Mouse (Mus musculus): Measurements from ENCODE around the gene Rbm17. TPM values are rescaled to one million over a fixed set of nuclear protein-coding genes. Genes with fewer than 3 reads are reported as not detected.

Rbm17 gene
- polyA plus RNA-seq, 1 experiment from 2014 or later = 220 TPM

- ATAC-seq (replicated peaks; ENCODE audit: insufficient number of reproducible peaks, low FRiP score, low TSS enrichment, low read depth) (no peak), DNase-seq (ENCODE audit: low spot score) (no peak)
- Histone ChIP-seq H3K4me1 (ENCODE audit: control insufficient read depth, insufficient read depth, low read length) (no peaks in the 10 kb centered on the region), H3K9me3 (replicated peaks; ENCODE audit: control insufficient read depth, low read length) (no peaks in the 10 kb centered on the region), H3K27me3 (ENCODE audit: control insufficient read depth, insufficient read depth, low read length) (no peaks in the 10 kb centered on the region), H3K4me3 (ENCODE audit: low read depth, low read length) (no peak overlapping the region), H3K4me2 (ENCODE audit: low read depth, low read length) (no peak overlapping the region), H3K36me3 (replicated peaks; ENCODE audit: control insufficient read depth, insufficient read depth, low read depth, low read length) (no peaks in the 10 kb centered on the region), H3K9ac (replicated peaks; ENCODE audit: low read length) (no peak overlapping the region), H3K27ac (replicated peaks; ENCODE audit: low read depth, low read length) (no peak overlapping the region)
- WGBS = 85% methylated on average over 7 of the region's 7 CpGs
These were observed 37.7 kb downstream of the Rbm17 start for GRCm38 (mm10) chr2:11566241-11566640.

DNA sequence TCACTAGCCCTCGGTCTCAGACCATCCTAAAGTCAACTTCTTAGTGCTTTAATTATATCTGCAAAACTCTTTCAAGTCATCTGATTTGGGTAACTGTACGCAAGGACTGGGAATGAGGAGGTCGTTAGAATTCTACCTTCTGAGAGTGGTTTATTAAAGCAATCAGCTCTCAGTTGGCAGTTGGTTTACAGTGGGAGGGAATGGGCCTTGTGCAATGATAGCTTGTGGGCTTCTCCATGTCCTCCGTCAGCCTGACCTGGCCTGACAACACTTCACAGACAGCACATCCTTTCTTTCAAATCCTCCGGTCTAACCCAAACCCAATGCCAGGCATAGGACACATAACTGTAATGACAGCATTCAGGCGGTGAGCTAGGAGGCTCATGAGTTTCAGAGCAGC lies 39.2 kb downstream of the Rbm17 start:
- 84% methylated on average over 6 of the region's 6 CpGs for WGBS
- H3K9ac ChIP-seq (replicated peaks; ENCODE audit: low read length) = no peak overlapping the region
- H3K4me3 ChIP-seq (ENCODE audit: low read depth, low read length) = no peak overlapping the region
- no peak overlapping the region for H3K27ac ChIP-seq (replicated peaks; ENCODE audit: low read depth, low read length)
- H3K4me1 ChIP-seq (ENCODE audit: control insufficient read depth, insufficient read depth, low read length) = no peaks in the 10 kb centered on the region
- no peak overlapping the region for H3K4me2 ChIP-seq (ENCODE audit: low read depth, low read length)
- DNase-seq (ENCODE audit: low spot score) (no peak), ATAC-seq (replicated peaks; ENCODE audit: insufficient number of reproducible peaks, low FRiP score, low TSS enrichment, low read depth) (no peak)
- no peaks in the 10 kb centered on the region for H3K27me3 ChIP-seq (ENCODE audit: control insufficient read depth, insufficient read depth, low read length)
- H3K9me3 ChIP-seq (replicated peaks; ENCODE audit: control insufficient read depth, low read length) = no peaks in the 10 kb centered on the region
- H3K36me3 ChIP-seq (replicated peaks; ENCODE audit: control insufficient read depth, insufficient read depth, low read depth, low read length) = no peaks in the 10 kb centered on the region

DNA sequence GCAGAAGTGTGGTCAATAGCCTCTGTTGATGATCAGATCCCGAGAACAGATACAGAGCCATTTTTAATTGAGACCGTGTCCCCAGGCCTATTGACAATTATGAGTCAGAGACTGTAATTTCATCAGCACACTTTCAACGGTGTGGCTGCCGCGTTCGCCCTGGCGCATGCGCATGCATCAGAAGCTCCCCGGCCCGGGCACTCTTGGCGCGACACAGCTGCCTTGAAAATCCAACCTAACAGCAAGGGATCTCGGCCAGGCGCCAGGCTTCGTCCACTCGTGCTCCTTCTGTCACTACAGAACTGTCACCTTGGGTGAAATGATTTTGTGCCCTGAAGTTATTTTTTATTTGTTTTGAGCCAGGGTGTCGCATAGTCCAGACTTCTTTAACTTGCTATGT lies 40.7 kb downstream of the Rbm17 start:
- Histone ChIP-seq H3K27ac (replicated peaks; ENCODE audit: low read depth, low read length) (no peak overlapping the region), H3K27me3 (ENCODE audit: control insufficient read depth, insufficient read depth, low read length) (no peaks in the 10 kb centered on the region), H3K4me1 (ENCODE audit: control insufficient read depth, insufficient read depth, low read length) (no peaks in the 10 kb centered on the region), H3K4me2 (ENCODE audit: low read depth, low read length) (no peak overlapping the region), H3K9me3 (replicated peaks; ENCODE audit: control insufficient read depth, low read length) (no peaks in the 10 kb centered on the region), H3K9ac (replicated peaks; ENCODE audit: low read length) (no peak overlapping the region), H3K36me3 (replicated peaks; ENCODE audit: control insufficient read depth, insufficient read depth, low read depth, low read length) (no peaks in the 10 kb centered on the region), H3K4me3 (ENCODE audit: low read depth, low read length) (no peak overlapping the region)
- DNase-seq (ENCODE audit: low spot score) = no peak
- no peak for ATAC-seq (replicated peaks; ENCODE audit: insufficient number of reproducible peaks, low FRiP score, low TSS enrichment, low read depth)
- WGBS = 95% methylated on average over 17 of the region's 17 CpGs

- DNase-seq (ENCODE audit: low spot score) (no peak), ATAC-seq (replicated peaks; ENCODE audit: insufficient number of reproducible peaks, low FRiP score, low TSS enrichment, low read depth) (no peak)
- 87% methylated on average over 7 of the region's 7 CpGs for WGBS
- Histone ChIP-seq H3K36me3 (replicated peaks; ENCODE audit: control insufficient read depth, insufficient read depth, low read depth, low read length) (no peaks in the 10 kb centered on the region), H3K27ac (replicated peaks; ENCODE audit: low read depth, low read length) (no peak overlapping the region), H3K9ac (replicated peaks; ENCODE audit: low read length) (no peak overlapping the region), H3K4me3 (ENCODE audit: low read depth, low read length) (no peak overlapping the region), H3K27me3 (ENCODE audit: control insufficient read depth, insufficient read depth, low read length) (peaks cover 5% of the 10 kb centered on the region), H3K4me2 (ENCODE audit: low read depth, low read length) (no peak overlapping the region), H3K9me3 (replicated peaks; ENCODE audit: control insufficient read depth, low read length) (no peaks in the 10 kb centered on the region), H3K4me1 (ENCODE audit: control insufficient read depth, insufficient read depth, low read length) (no peaks in the 10 kb centered on the region)
These were observed 45.3 kb downstream of the Rbm17 start for GRCm38 (mm10) chr2:11558654-11559053.

DNA sequence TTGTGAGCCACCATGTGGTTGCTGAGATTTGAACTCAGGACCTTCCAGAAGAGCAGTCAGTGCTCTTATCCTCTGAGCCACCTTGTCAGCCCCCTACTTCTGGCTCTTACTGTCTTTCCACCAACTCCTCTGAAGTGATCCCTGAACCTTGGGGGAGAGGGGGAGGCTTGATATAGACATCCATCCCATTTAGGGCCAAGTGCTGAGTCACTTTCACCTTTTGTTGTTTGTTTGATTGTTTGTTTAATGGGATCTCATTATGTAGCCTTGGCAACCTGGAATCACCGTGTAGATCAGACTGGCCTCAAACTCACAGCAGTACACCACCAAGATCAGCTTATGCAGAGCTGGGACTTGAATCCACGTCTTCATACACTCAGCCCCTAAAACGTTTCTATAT lies 46.7 kb downstream of the Rbm17 start:
- H3K4me2 ChIP-seq (ENCODE audit: low read depth, low read length) = no peak overlapping the region
- H3K9me3 ChIP-seq (replicated peaks; ENCODE audit: control insufficient read depth, low read length) = no peaks in the 10 kb centered on the region
- no peak overlapping the region for H3K9ac ChIP-seq (replicated peaks; ENCODE audit: low read length)
- H3K4me1 ChIP-seq (ENCODE audit: control insufficient read depth, insufficient read depth, low read length) = no peaks in the 10 kb centered on the region
- H3K27me3 ChIP-seq (ENCODE audit: control insufficient read depth, insufficient read depth, low read length) = peaks cover 17% of the 10 kb centered on the region
- ATAC-seq (replicated peaks; ENCODE audit: insufficient number of reproducible peaks, low FRiP score, low TSS enrichment, low read depth) = no peak
- no peak overlapping the region for H3K4me3 ChIP-seq (ENCODE audit: low read depth, low read length)
- no peak overlapping the region for H3K27ac ChIP-seq (replicated peaks; ENCODE audit: low read depth, low read length)
- no peak for DNase-seq (ENCODE audit: low spot score)
- no peaks in the 10 kb centered on the region for H3K36me3 ChIP-seq (replicated peaks; ENCODE audit: control insufficient read depth, insufficient read depth, low read depth, low read length)
- 73% methylated on average over 3 of the region's 3 CpGs for WGBS

DNA sequence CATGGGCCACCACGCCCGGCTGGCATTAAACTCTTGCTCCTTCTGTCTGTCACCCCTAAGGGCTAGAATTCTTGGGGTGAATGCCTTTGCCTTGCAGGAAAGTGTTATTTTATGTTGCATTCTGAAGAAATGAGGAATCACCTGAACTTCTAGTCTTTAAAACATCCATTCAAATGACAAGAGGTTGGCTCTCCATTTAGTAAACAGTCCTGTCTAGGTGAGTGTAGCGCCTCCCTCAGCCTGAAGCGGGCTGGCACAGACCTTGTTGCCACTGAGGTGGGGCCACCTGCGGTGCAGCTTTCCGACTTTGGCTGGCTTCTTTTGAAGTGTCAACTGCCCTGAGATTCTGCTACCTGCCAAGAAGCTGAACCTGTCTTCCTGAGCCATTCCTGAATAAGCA lies 48.6 kb downstream of the Rbm17 start:
- H3K9me3 ChIP-seq (replicated peaks; ENCODE audit: control insufficient read depth, low read length) = no peaks in the 10 kb centered on the region
- no peak overlapping the region for H3K27ac ChIP-seq (replicated peaks; ENCODE audit: low read depth, low read length)
- ATAC-seq (replicated peaks; ENCODE audit: insufficient number of reproducible peaks, low FRiP score, low TSS enrichment, low read depth) (no peak), DNase-seq (ENCODE audit: low spot score) (no peak)
- H3K4me3 ChIP-seq (ENCODE audit: low read depth, low read length) = no peak overlapping the region
- 42% methylated on average over 6 of the region's 6 CpGs for WGBS
- no peak overlapping the region for H3K9ac ChIP-seq (replicated peaks; ENCODE audit: low read length)
- no peak overlapping the region for H3K4me2 ChIP-seq (ENCODE audit: low read depth, low read length)
- H3K27me3 ChIP-seq (ENCODE audit: control insufficient read depth, insufficient read depth, low read length) = peaks cover 21% of the 10 kb centered on the region
- H3K4me1 ChIP-seq (ENCODE audit: control insufficient read depth, insufficient read depth, low read length) = no peaks in the 10 kb centered on the region
- H3K36me3 ChIP-seq (replicated peaks; ENCODE audit: control insufficient read depth, insufficient read depth, low read depth, low read length) = no peaks in the 10 kb centered on the region

DNA sequence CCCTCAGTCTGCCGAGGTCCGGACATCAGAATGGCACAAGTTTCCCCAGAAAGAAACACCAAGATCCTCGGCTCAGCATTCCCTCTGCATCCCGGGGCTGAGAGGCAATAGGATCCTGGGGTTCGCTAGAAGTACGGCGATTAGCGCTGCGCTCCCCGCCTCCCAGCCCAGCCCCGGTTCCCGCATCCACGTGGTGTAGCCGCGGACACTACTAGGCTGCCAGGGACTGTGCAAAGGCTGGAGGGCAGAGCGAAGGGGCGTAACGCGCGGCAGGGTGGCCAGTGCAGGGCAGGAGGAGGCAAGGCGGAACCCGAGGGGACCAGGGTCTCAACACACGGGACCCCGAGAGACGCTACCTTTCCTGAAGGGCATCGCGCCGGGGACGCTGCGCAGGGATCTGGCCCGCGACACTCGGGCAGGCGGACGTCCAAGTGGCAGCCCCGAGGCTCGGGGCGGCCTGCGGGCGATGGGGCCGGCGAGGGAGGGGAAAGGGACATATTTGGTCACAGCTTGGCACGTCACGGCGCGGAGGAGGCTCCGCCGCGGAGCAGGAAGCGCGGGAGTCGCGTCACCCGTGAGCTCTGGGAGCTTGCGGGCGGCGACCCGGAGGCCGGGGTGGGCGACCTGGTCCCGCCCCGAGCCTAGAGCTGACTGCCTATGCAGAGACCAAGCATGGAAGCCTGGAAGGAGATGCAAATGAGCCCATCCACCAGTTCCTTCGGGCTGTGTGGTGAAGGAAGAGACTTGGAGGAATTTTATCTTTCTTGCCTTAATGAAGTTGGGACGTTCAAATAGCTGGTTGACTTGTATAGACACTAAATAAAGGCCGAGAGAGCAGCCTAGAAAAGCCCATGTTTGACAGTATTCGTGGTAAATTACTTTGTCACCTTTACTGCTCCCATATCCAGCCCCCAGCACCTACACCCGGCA lies 50.2 kb downstream of the Rbm17 start, which contains the start of gene Pfkfb3:
Pfkfb3 (minus strand) TSS at position 607 of the 930 bp plus-strand sequence.
- peak; percentile 68 for ATAC-seq (replicated peaks; ENCODE audit: insufficient number of reproducible peaks, low FRiP score, low TSS enrichment, low read depth)
- peak within 1 kb of the TSS; percentile 88 for H3K4me2 ChIP-seq (ENCODE audit: low read depth, low read length)
- DNase-seq (ENCODE audit: low spot score) = peak; percentile 55
- H3K27me3 ChIP-seq (ENCODE audit: control insufficient read depth, insufficient read depth, low read length) = peaks cover 21% of the 10 kb centered on the region
- no peaks in the 10 kb centered on the region for H3K9me3 ChIP-seq (replicated peaks; ENCODE audit: control insufficient read depth, low read length)
- peak within 1 kb of the TSS; percentile 47 for H3K4me3 ChIP-seq (ENCODE audit: low read depth, low read length)
- no peaks in the 10 kb centered on the region for H3K36me3 ChIP-seq (replicated peaks; ENCODE audit: control insufficient read depth, insufficient read depth, low read depth, low read length)
- WGBS = 2% methylated on average over 66 of the region's 67 CpGs
- peak within 1 kb of the TSS; percentile 60 for H3K9ac ChIP-seq (replicated peaks; ENCODE audit: low read length)
- no peak within 1 kb of the TSS for H3K27ac ChIP-seq (replicated peaks; ENCODE audit: low read depth, low read length)
- no peaks in the 10 kb centered on the region for H3K4me1 ChIP-seq (ENCODE audit: control insufficient read depth, insufficient read depth, low read length)

- H3K4me3 ChIP-seq (ENCODE audit: low read depth, low read length) = peak overlapping the region; percentile 47
- H3K9ac ChIP-seq (replicated peaks; ENCODE audit: low read length) = peak overlapping the region; percentile 60
- H3K4me1 ChIP-seq (ENCODE audit: control insufficient read depth, insufficient read depth, low read length) = no peaks in the 10 kb centered on the region
- H3K4me2 ChIP-seq (ENCODE audit: low read depth, low read length) = peak overlapping the region; percentile 88
- H3K27ac ChIP-seq (replicated peaks; ENCODE audit: low read depth, low read length) = no peak overlapping the region
- H3K9me3 ChIP-seq (replicated peaks; ENCODE audit: control insufficient read depth, low read length) = no peaks in the 10 kb centered on the region
- peaks cover 21% of the 10 kb centered on the region for H3K27me3 ChIP-seq (ENCODE audit: control insufficient read depth, insufficient read depth, low read length)
- H3K36me3 ChIP-seq (replicated peaks; ENCODE audit: control insufficient read depth, insufficient read depth, low read depth, low read length) = no peaks in the 10 kb centered on the region
- 4% methylated on average over 15 of the region's 15 CpGs for WGBS
- no peak for ATAC-seq (replicated peaks; ENCODE audit: insufficient number of reproducible peaks, low FRiP score, low TSS enrichment, low read depth)
- peak; percentile 5 for DNase-seq (ENCODE audit: low spot score)
These were observed 50.9 kb downstream of the Rbm17 start for GRCm38 (mm10) chr2:11552966-11553451.

Data from embryonic facial prominence, embryonic 11.5 days (tissue).